Mouse (Mus musculus) neural tube, embryonic 12.5 days (tissue): ENCODE measurements at regions not wholly inside any gene's neighbourhood (a gene's known extent, or its start where the extent isn't known, plus 50 kb on each side); places are given as distances from the start of the nearest gene placed in this dataset.
A peak's percentile ranks its signal among the peaks of the same experiment; 100 is the strongest.

Experiments
- ATAC-seq: fragments of 200-750 bp; cut with Nextera tagmentation; 2 replicates; pipeline ENCODE4 v1.8.0; 2017; ENCODE audit warnings: low read depth, mild to moderate bottlenecking, moderate TSS enrichment, moderate library complexity; ENCODE audit not compliant: low FRiP score
- H3K27ac ChIP-seq: fragments of 300-500 bp; sonication (generic); 2 replicates; pipeline ENCODE4 v1.5.1; 2016
- H3K27me3 ChIP-seq: fragments of 300-500 bp; sonication (generic); replicated peaks from 2 replicates; pipeline ENCODE4 v1.6.1; 2016; ENCODE audit warnings: mild to moderate bottlenecking
- H3K36me3 ChIP-seq: fragments of 300-500 bp; sonication (generic); 2 replicates; pipeline ENCODE4 v1.6.1; 2016; ENCODE audit warnings: mild to moderate bottlenecking
- H3K4me1 ChIP-seq: fragments of 300-500 bp; sonication (generic); 2 replicates; pipeline ENCODE4 v1.6.1; 2016
- H3K4me2 ChIP-seq: fragments of 300-500 bp; sonication (generic); replicated peaks from 2 replicates; pipeline ENCODE4 v1.6.1; 2016; ENCODE audit warnings: mild to moderate bottlenecking
- H3K4me3 ChIP-seq: fragments of 300-500 bp; sonication (generic); 2 replicates; pipeline ENCODE4 v1.5.1; 2016
- H3K9ac ChIP-seq: fragments of 300-500 bp; sonication (generic); 2 replicates; pipeline ENCODE4 v1.6.1; 2016; ENCODE audit warnings: mild to moderate bottlenecking
- H3K9me3 ChIP-seq: fragments of 300-500 bp; sonication (generic); 2 replicates; pipeline ENCODE4 v1.6.1; 2016; ENCODE audit warnings: mild to moderate bottlenecking
- WGBS: fragments of 180-500 bp; shearing (Covaris S2); methylation state at CpG from one replicate; pipeline ENCODE4 v1.1.7; 2016; 5-methylcytosine and 5-hydroxymethylcytosine counted together

GRCm38 (mm10) chr13:47974756-47975515, 286.1 kb upstream of the Id4 start:
- WGBS, result 88% methylated on average over 16 of the region's 16 CpGs
- no peak for ATAC-seq

GRCm38 (mm10) chr13:47998495-47998894, 262.5 kb upstream of the Id4 start:
- 69% methylated on average over 5 of the region's 5 CpGs for WGBS
- Histone ChIP-seq H3K4me3 (no peak overlapping the region), H3K4me2 (no peak overlapping the region), H3K4me1 (no peaks in the 10 kb centered on the region), H3K36me3 (no peaks in the 10 kb centered on the region), H3K27ac (no peak overlapping the region), H3K27me3 (no peaks in the 10 kb centered on the region), H3K9me3 (no peaks in the 10 kb centered on the region), H3K9ac (no peak overlapping the region)
- ATAC-seq, result no peak

More at GRCm38 (mm10) chr13:47974756-47975515, 286.1 kb upstream of the Id4 start:
- Histone ChIP-seq H3K9me3 (no peaks in the 10 kb centered on the region), H3K4me2 (no peak overlapping the region), H3K4me3 (no peak overlapping the region), H3K36me3 (no peaks in the 10 kb centered on the region), H3K4me1 (no peaks in the 10 kb centered on the region), H3K27ac (no peak overlapping the region), H3K9ac (no peak overlapping the region), H3K27me3 (no peaks in the 10 kb centered on the region)

- Histone ChIP-seq H3K9ac (no peak overlapping the region), H3K9me3 (no peaks in the 10 kb centered on the region), H3K4me3 (no peak overlapping the region), H3K4me1 (no peaks in the 10 kb centered on the region), H3K27ac (no peak overlapping the region), H3K4me2 (no peak overlapping the region), H3K27me3 (no peaks in the 10 kb centered on the region), H3K36me3 (no peaks in the 10 kb centered on the region)
- ATAC-seq, result no peak
- 71% methylated on average over 4 of the region's 4 CpGs for WGBS
Observed at GRCm38 (mm10) chr13:47999399-47999798, 261.6 kb upstream of the Id4 start.

- Histone ChIP-seq H3K27me3 (no peaks in the 10 kb centered on the region), H3K9ac (no peak overlapping the region), H3K27ac (no peak overlapping the region), H3K9me3 (no peaks in the 10 kb centered on the region), H3K4me2 (no peak overlapping the region), H3K4me3 (no peak overlapping the region), H3K36me3 (no peaks in the 10 kb centered on the region), H3K4me1 (no peaks in the 10 kb centered on the region)
- 94% methylated on average over 4 of the region's 4 CpGs for WGBS
- ATAC-seq, result no peak
Observed at GRCm38 (mm10) chr13:48003126-48003525, 257.9 kb upstream of the Id4 start.

- Histone ChIP-seq H3K4me1 (peaks cover 11% of the 10 kb centered on the region), H3K36me3 (no peaks in the 10 kb centered on the region), H3K9ac (no peak overlapping the region), H3K4me3 (no peak overlapping the region), H3K27me3 (no peaks in the 10 kb centered on the region), H3K27ac (no peak overlapping the region), H3K9me3 (no peaks in the 10 kb centered on the region), H3K4me2 (peak overlapping the region; percentile 37)
- peak; percentile 63; the same call in 1 of the 2 replicates for ATAC-seq
- WGBS, result 18% methylated on average over 7 of the region's 7 CpGs
Observed at GRCm38 (mm10) chr13:48013336-48013750, 247.7 kb upstream of the Id4 start.

GRCm38 (mm10) chr13:48015296-48015695, 245.7 kb upstream of the Id4 start:
- no peak for ATAC-seq
- 82% methylated on average over 4 of the region's 4 CpGs for WGBS
- Histone ChIP-seq H3K27ac (no peak overlapping the region), H3K9ac (no peak overlapping the region), H3K9me3 (no peaks in the 10 kb centered on the region), H3K36me3 (no peaks in the 10 kb centered on the region), H3K27me3 (no peaks in the 10 kb centered on the region), H3K4me1 (peaks cover 11% of the 10 kb centered on the region), H3K4me2 (no peak overlapping the region), H3K4me3 (no peak overlapping the region)

- Histone ChIP-seq H3K4me3 (no peak overlapping the region), H3K36me3 (no peaks in the 10 kb centered on the region), H3K4me1 (peaks cover 11% of the 10 kb centered on the region), H3K4me2 (no peak overlapping the region), H3K27me3 (no peaks in the 10 kb centered on the region), H3K9me3 (no peaks in the 10 kb centered on the region), H3K9ac (no peak overlapping the region), H3K27ac (no peak overlapping the region)
- WGBS, result 75% methylated on average over 3 of the region's 3 CpGs
- ATAC-seq, result no peak
Observed at GRCm38 (mm10) chr13:48016051-48016450, 245.0 kb upstream of the Id4 start.

GRCm38 (mm10) chr13:48016606-48017005, 244.4 kb upstream of the Id4 start:
- WGBS, result 88% methylated on average over 6 of the region's 6 CpGs

GRCm38 (mm10) chr13:48017649-48018048, 243.4 kb upstream of the Id4 start:
- Histone ChIP-seq H3K4me2 (no peak overlapping the region), H3K36me3 (no peaks in the 10 kb centered on the region), H3K9me3 (no peaks in the 10 kb centered on the region), H3K27me3 (no peaks in the 10 kb centered on the region), H3K4me1 (peaks cover 11% of the 10 kb centered on the region), H3K4me3 (no peak overlapping the region), H3K27ac (no peak overlapping the region), H3K9ac (no peak overlapping the region)
- 87% methylated on average over 8 of the region's 8 CpGs for WGBS
- no peak for ATAC-seq

More at GRCm38 (mm10) chr13:48016606-48017005, 244.4 kb upstream of the Id4 start:
- H3K9me3 ChIP-seq, result no peaks in the 10 kb centered on the region
- H3K4me3 ChIP-seq, result no peak overlapping the region
- no peak overlapping the region for H3K9ac ChIP-seq
- H3K27me3 ChIP-seq, result no peaks in the 10 kb centered on the region
- no peak for ATAC-seq
- peaks cover 11% of the 10 kb centered on the region for H3K4me1 ChIP-seq
- H3K36me3 ChIP-seq, result no peaks in the 10 kb centered on the region
- no peak overlapping the region for H3K4me2 ChIP-seq
- H3K27ac ChIP-seq, result no peak overlapping the region

GRCm38 (mm10) chr13:48018606-48019005, 242.4 kb upstream of the Id4 start:
- no peaks in the 10 kb centered on the region for H3K27me3 ChIP-seq
- H3K9me3 ChIP-seq, result no peaks in the 10 kb centered on the region
- WGBS, result 68% methylated on average over 5 of the region's 5 CpGs
- H3K4me1 ChIP-seq, result peaks cover 6% of the 10 kb centered on the region; the same call in 1 of the 2 replicates
- no peak for ATAC-seq
- no peak overlapping the region for H3K27ac ChIP-seq
- H3K4me3 ChIP-seq, result no peak overlapping the region
- no peak overlapping the region for H3K9ac ChIP-seq
- no peak overlapping the region for H3K4me2 ChIP-seq
- no peaks in the 10 kb centered on the region for H3K36me3 ChIP-seq

- H3K9me3 ChIP-seq, result no peaks in the 10 kb centered on the region
- H3K4me3 ChIP-seq, result no peak overlapping the region
- no peak overlapping the region for H3K9ac ChIP-seq
- WGBS, result 65% methylated on average over 7 of the region's 7 CpGs
- no peaks in the 10 kb centered on the region for H3K27me3 ChIP-seq
- no peaks in the 10 kb centered on the region for H3K4me1 ChIP-seq
- no peaks in the 10 kb centered on the region for H3K36me3 ChIP-seq
- H3K4me2 ChIP-seq, result no peak overlapping the region
- no peak for ATAC-seq
- no peak overlapping the region for H3K27ac ChIP-seq
Observed at GRCm38 (mm10) chr13:48022958-48023615, 237.9 kb upstream of the Id4 start.

GRCm38 (mm10) chr13:48027775-48028489, 233.1 kb upstream of the Id4 start:
- Histone ChIP-seq H3K27ac (no peak overlapping the region), H3K9ac (no peak overlapping the region), H3K9me3 (no peaks in the 10 kb centered on the region), H3K36me3 (no peaks in the 10 kb centered on the region), H3K27me3 (no peaks in the 10 kb centered on the region), H3K4me1 (no peaks in the 10 kb centered on the region), H3K4me3 (no peak overlapping the region), H3K4me2 (no peak overlapping the region)
- no peak for ATAC-seq
- 66% methylated on average over 7 of the region's 7 CpGs for WGBS
